Mouse (Mus musculus) liver, embryonic 13.5 days (tissue): ENCODE measurements around the gene Sstr2. TPM values are rescaled to one million over a fixed set of nuclear protein-coding genes. Genes with fewer than 3 reads are reported as not detected.
A peak's percentile ranks its signal among the peaks of the same experiment; 100 is the strongest.

ENCODE experiments used
- ATAC-seq: fragments of 200-750 bp; cut with Nextera tagmentation; 2 replicates; pipeline ENCODE4 v1.8.0; 2017; ENCODE audit warnings: low read depth, mild to moderate bottlenecking, moderate number of reproducible peaks, moderate library complexity
- DNase-seq: peaks from one replicate; pipeline ENCODE4 v3.0.0; 2022
- H3K27ac ChIP-seq: fragments of 300-500 bp; sonication (generic); 2 replicates; pipeline ENCODE4 v1.5.1; 2015; ENCODE audit warnings: moderate library complexity, mild to moderate bottlenecking, inconsistent platforms
- H3K27me3 ChIP-seq: fragments of 300-500 bp; sonication (generic); 2 replicates; pipeline ENCODE4 v1.6.1; 2015; ENCODE audit warnings: mild to moderate bottlenecking, inconsistent platforms
- H3K36me3 ChIP-seq: fragments of 300-500 bp; sonication (generic); 2 replicates; pipeline ENCODE4 v1.6.1; 2015; ENCODE audit warnings: mild to moderate bottlenecking, inconsistent platforms
- H3K4me1 ChIP-seq: fragments of 300-500 bp; sonication (generic); replicated peaks from 2 replicates; pipeline ENCODE4 v1.6.1; 2015; ENCODE audit warnings: inconsistent platforms
- H3K4me2 ChIP-seq: fragments of 300-500 bp; sonication (generic); 2 replicates; pipeline ENCODE4 v1.6.1; 2015; ENCODE audit warnings: inconsistent platforms, mild to moderate bottlenecking, moderate library complexity
- H3K4me3 ChIP-seq: fragments of 300-500 bp; sonication (generic); replicated peaks from 2 replicates; pipeline ENCODE4 v1.5.1; 2015; ENCODE audit warnings: mild to moderate bottlenecking, inconsistent platforms
- H3K9ac ChIP-seq: fragments of 300-500 bp; sonication (generic); 2 replicates; pipeline ENCODE4 v1.6.1; 2015; ENCODE audit warnings: mild to moderate bottlenecking, inconsistent platforms
- H3K9me3 ChIP-seq: fragments of 300-500 bp; sonication (generic); replicated peaks from 2 replicates; pipeline ENCODE4 v1.6.1; 2016; ENCODE audit warnings: inconsistent platforms
- WGBS: fragments of 180-500 bp; shearing (Covaris S2); methylation state at CpG from one replicate; pipeline ENCODE4 v1.1.7; 2015; ENCODE audit not compliant: insufficient replicate concordance; 5-methylcytosine and 5-hydroxymethylcytosine counted together
- polyA plus RNA-seq: library from polyadenylated mRNA; unstranded; fragments of >200 nt; fragmentation: Nextera tagmentation; extraction: Ambion mirVana; gene quantifications from 2 replicates; pipeline ENCODE4 v1.2.1, GENCODE M21; 2015

Sstr2 gene
- polyA plus RNA-seq, 1 experiment from 2014 or later, result 2.7 TPM

DNA sequence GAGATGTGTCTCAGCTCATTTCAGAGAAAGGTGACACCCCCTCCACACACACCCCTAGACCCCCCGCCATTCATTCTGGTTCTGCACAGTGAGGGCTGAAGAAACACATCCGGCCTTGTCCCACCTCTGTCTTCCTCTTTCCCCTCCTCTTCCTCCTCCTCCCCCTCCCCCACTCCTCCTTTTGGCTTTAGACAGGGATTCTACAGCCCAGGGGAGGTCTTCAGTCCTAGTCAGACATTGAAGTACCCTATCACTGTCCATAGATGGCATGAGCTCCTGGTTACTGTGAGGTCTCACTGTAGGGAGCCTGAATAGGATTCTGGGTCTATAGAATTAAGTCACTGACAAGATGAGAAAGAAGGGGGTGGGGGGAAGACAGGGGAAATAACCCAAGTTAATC lies 1.9 kb downstream of the Sstr2 start:
- no peak overlapping the region for H3K27ac ChIP-seq
- no peak for DNase-seq
- H3K27me3 ChIP-seq, result peaks cover 44% of the 10 kb centered on the region
- H3K36me3 ChIP-seq, result no peaks in the 10 kb centered on the region
- ATAC-seq, result no peak
- no peak overlapping the region for H3K4me2 ChIP-seq
- H3K4me1 ChIP-seq, result peaks cover 14% of the 10 kb centered on the region; the same call in 1 of the 2 replicates
- no peak overlapping the region for H3K9ac ChIP-seq
- H3K9me3 ChIP-seq, result no peaks in the 10 kb centered on the region
- WGBS, result 22% methylated on average over 2 of the region's 2 CpGs
- H3K4me3 ChIP-seq, result no peak overlapping the region

DNA sequence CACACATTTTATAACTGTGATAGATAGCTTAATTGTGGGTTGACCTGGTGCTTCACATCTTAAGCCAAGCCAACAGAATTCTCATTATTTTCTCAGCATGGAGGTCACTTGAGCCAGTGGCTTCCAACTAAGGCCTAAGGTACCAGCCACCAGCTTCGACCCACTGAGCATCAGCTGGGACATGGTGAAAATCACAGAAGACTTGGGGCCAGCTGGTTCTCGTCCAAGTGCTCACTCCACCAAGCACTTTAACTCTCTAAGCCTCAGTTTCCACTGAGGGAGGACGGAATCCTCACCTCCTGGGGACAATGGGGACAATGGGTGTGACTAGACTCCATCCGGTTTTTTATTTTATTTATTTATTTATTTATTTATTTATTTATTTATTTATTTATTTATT lies 2.9 kb downstream of the Sstr2 start:
- 62% methylated on average over 4 of the region's 4 CpGs for WGBS
- ATAC-seq (no peak), DNase-seq (no peak)
- H3K9me3 ChIP-seq, result no peaks in the 10 kb centered on the region
- H3K4me2 ChIP-seq, result no peak overlapping the region
- H3K9ac ChIP-seq, result no peak overlapping the region
- peaks cover 14% of the 10 kb centered on the region; the same call in 1 of the 2 replicates for H3K4me1 ChIP-seq
- H3K4me3 ChIP-seq, result no peak overlapping the region
- peaks cover 44% of the 10 kb centered on the region for H3K27me3 ChIP-seq
- H3K27ac ChIP-seq, result no peak overlapping the region
- H3K36me3 ChIP-seq, result no peaks in the 10 kb centered on the region

- Histone ChIP-seq H3K36me3 (no peaks in the 10 kb centered on the region), H3K9me3 (no peaks in the 10 kb centered on the region), H3K4me2 (no peak overlapping the region), H3K27ac (no peak overlapping the region), H3K4me1 (no peaks in the 10 kb centered on the region), H3K9ac (no peak overlapping the region), H3K4me3 (no peak overlapping the region), H3K27me3 (peaks cover 16% of the 10 kb centered on the region)
- 82% methylated on average over 18 of the region's 18 CpGs for WGBS
- ATAC-seq (no peak), DNase-seq (no peak)
Observed at GRCm38 (mm10) chr11:113625437-113625836, 6.3 kb downstream of the Sstr2 start.

DNA sequence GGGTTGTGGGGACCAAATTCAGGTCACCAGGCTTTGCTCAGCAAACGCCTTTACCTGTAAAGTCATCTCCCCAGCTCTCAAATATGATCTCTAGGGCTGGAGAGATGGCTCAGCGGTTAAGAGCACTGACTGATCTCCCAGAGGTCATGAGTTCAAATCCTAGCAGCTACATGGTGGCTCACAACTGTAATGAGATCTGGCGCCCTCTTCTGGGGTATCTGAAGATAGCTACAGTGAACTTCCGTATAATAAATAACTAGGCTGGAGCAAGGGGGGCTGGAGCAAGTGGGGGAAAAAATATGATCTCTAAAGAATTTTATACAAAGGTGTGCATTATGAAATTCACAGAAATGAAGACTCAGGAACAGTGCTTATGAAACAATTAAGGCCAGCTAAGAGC lies 8.6 kb downstream of the Sstr2 start:
- no peak for ATAC-seq
- DNase-seq, result no peak
- Histone ChIP-seq H3K4me1 (0 out of 2 replicates have a peak, but pooled peaks cover 3% of the 10 kb centered on the region), H3K36me3 (no peaks in the 10 kb centered on the region), H3K9me3 (no peaks in the 10 kb centered on the region), H3K27ac (no peak overlapping the region), H3K9ac (no peak overlapping the region), H3K4me2 (no peak overlapping the region), H3K27me3 (no peaks in the 10 kb centered on the region), H3K4me3 (no peak overlapping the region)
- 39% methylated on average over 4 of the region's 4 CpGs for WGBS

- 0 out of 2 replicates have a peak, but pooled peaks cover 4% of the 10 kb centered on the region for H3K4me1 ChIP-seq
- no peak overlapping the region for H3K4me3 ChIP-seq
- no peak overlapping the region for H3K4me2 ChIP-seq
- no peaks in the 10 kb centered on the region for H3K9me3 ChIP-seq
- no peaks in the 10 kb centered on the region for H3K27me3 ChIP-seq
- no peaks in the 10 kb centered on the region for H3K36me3 ChIP-seq
- DNase-seq, result no peak
- ATAC-seq, result no peak
- H3K9ac ChIP-seq, result no peak overlapping the region
- no peak overlapping the region for H3K27ac ChIP-seq
- WGBS, result 43% methylated on average over 7 of the region's 7 CpGs
Observed at GRCm38 (mm10) chr11:113630642-113631041, 11.5 kb downstream of the Sstr2 start.

DNA sequence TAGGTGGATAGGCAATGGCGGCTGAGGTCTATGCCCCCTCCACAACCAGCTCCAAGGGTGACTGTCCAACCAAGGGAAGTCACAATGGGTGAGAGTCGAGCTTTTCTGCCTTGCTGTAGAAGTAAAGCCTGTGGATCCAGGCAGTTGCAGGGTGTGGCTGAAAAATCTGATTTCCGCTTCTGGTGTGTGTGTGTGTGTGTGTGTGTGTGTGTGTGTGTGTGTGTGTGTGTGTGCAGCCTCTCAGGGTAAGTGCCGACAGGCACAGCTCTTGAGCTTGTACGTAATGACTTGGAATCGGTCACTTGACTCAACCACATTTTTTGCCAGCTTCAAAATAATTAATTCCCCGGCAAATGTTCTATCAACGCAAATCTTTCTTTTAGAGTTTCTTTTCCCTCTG lies 12.2 kb downstream of the Sstr2 start:
- H3K4me2 ChIP-seq, result no peak overlapping the region

GRCm38 (mm10) chr11:113631862-113632261 lies 12.7 kb downstream of the Sstr2 start:
- no peak for DNase-seq
- 0 out of 2 replicates have a peak, but pooled peaks cover 4% of the 10 kb centered on the region for H3K4me1 ChIP-seq
- ATAC-seq, result peak; percentile 72
- WGBS, result 62% methylated on average over 8 of the region's 8 CpGs
- no peaks in the 10 kb centered on the region for H3K27me3 ChIP-seq
- H3K27ac ChIP-seq, result no peak overlapping the region; the same call in 1 of the 2 replicates
- peak overlapping the region; percentile 20; the same call in 1 of the 2 replicates for H3K4me2 ChIP-seq
- no peaks in the 10 kb centered on the region for H3K9me3 ChIP-seq
- H3K9ac ChIP-seq, result no peak overlapping the region
- H3K4me3 ChIP-seq, result no peak overlapping the region
- no peaks in the 10 kb centered on the region for H3K36me3 ChIP-seq

More for the DNA sequence above, 12.2 kb downstream of the Sstr2 start:
- Histone ChIP-seq H3K27ac (no peak overlapping the region), H3K36me3 (no peaks in the 10 kb centered on the region), H3K9me3 (no peaks in the 10 kb centered on the region), H3K27me3 (no peaks in the 10 kb centered on the region), H3K4me1 (0 out of 2 replicates have a peak, but pooled peaks cover 4% of the 10 kb centered on the region), H3K4me3 (no peak overlapping the region), H3K9ac (no peak overlapping the region)
- ATAC-seq, result no peak
- WGBS, result 69% methylated on average over 8 of the region's 8 CpGs
- no peak for DNase-seq

DNA sequence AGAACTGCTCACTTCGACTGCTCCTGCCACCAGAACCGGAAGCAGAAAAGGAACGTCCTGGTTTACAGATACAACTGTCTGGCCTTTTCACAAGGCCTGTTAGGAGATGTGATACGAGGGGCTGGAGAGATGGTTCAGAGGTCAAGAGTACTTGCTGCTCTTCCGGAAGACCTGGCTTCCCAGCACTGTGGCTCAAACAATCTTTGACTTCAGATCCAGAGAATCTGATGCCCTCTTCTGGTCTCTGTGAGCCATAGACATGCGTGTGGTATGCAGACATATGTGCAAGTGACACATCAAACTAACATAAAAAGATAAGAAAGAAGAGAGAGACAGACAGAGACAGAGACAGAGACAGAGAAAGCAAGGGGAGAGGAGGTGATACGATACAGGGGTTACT lies 13.2 kb downstream of the Sstr2 start:
- Histone ChIP-seq H3K27me3 (no peaks in the 10 kb centered on the region), H3K4me1 (0 out of 2 replicates have a peak, but pooled peaks cover 4% of the 10 kb centered on the region), H3K36me3 (no peaks in the 10 kb centered on the region), H3K9me3 (no peaks in the 10 kb centered on the region), H3K9ac (no peak overlapping the region), H3K27ac (no peak overlapping the region; the same call in 1 of the 2 replicates), H3K4me2 (peak overlapping the region; percentile 20; the same call in 1 of the 2 replicates), H3K4me3 (no peak overlapping the region)
- no peak for DNase-seq
- WGBS, result 63% methylated on average over 7 of the region's 7 CpGs
- ATAC-seq, result 0 out of 2 replicates have a peak, but pooled peaks have one; percentile 16

- 67% methylated on average over 5 of the region's 5 CpGs for WGBS
- DNase-seq (no peak), ATAC-seq (no peak)
Observed at GRCm38 (mm10) chr11:113633398-113633797, 14.3 kb downstream of the Sstr2 start.

GRCm38 (mm10) chr11:113634699-113635121 lies 15.6 kb downstream of the Sstr2 start:
- Histone ChIP-seq H3K9ac (no peak overlapping the region), H3K4me1 (0 out of 2 replicates have a peak, but pooled peaks cover 4% of the 10 kb centered on the region), H3K9me3 (no peaks in the 10 kb centered on the region), H3K36me3 (no peaks in the 10 kb centered on the region), H3K27ac (no peak overlapping the region), H3K4me3 (no peak overlapping the region), H3K4me2 (no peak overlapping the region), H3K27me3 (no peaks in the 10 kb centered on the region)
- WGBS, result 57% methylated on average over 10 of the region's 10 CpGs
- no peak for ATAC-seq
- no peak for DNase-seq

More at GRCm38 (mm10) chr11:113633398-113633797, 14.3 kb downstream of the Sstr2 start:
- Histone ChIP-seq H3K4me1 (0 out of 2 replicates have a peak, but pooled peaks cover 4% of the 10 kb centered on the region), H3K36me3 (no peaks in the 10 kb centered on the region), H3K9ac (no peak overlapping the region), H3K4me3 (no peak overlapping the region), H3K27me3 (no peaks in the 10 kb centered on the region), H3K4me2 (no peak overlapping the region), H3K27ac (no peak overlapping the region), H3K9me3 (no peaks in the 10 kb centered on the region)

- 0 out of 2 replicates have a peak, but pooled peaks cover 1% of the 10 kb centered on the region for H3K27me3 ChIP-seq
- DNase-seq (no peak), ATAC-seq (no peak)
- H3K9ac ChIP-seq, result no peak overlapping the region
- H3K4me1 ChIP-seq, result no peaks in the 10 kb centered on the region
- 81% methylated on average over 12 of the region's 12 CpGs for whole genome bisulfite sequencing
- no peak overlapping the region for H3K4me3 ChIP-seq
- no peak overlapping the region for H3K4me2 ChIP-seq
- H3K9me3 ChIP-seq, result no peaks in the 10 kb centered on the region
- H3K36me3 ChIP-seq, result no peaks in the 10 kb centered on the region
- H3K27ac ChIP-seq, result no peak overlapping the region
Observed at GRCm38 (mm10) chr11:113638680-113639079, 19.5 kb downstream of the Sstr2 start.

GRCm38 (mm10) chr11:113645181-113645580 lies 26.0 kb downstream of the Sstr2 start:
- Histone ChIP-seq H3K4me2 (no peak overlapping the region), H3K9ac (no peak overlapping the region), H3K9me3 (no peaks in the 10 kb centered on the region; the same call in 1 of the 2 replicates), H3K27ac (no peak overlapping the region), H3K27me3 (0 out of 2 replicates have a peak, but pooled peaks cover 3% of the 10 kb centered on the region), H3K4me3 (no peak overlapping the region), H3K4me1 (peaks cover 15% of the 10 kb centered on the region), H3K36me3 (no peaks in the 10 kb centered on the region)
- DNase-seq, result no peak
- ATAC-seq, result no peak
- whole genome bisulfite sequencing, result 70% methylated on average over 3 of the region's 3 CpGs
